Mouse (Mus musculus): ENCODE measurements around the gene 5730455P16Rik.

GRCm38 (mm10) chr11:80312565-80312964 is 65.3 kb downstream of the 5730455P16Rik start:
- TF ChIP-seq EP300 (IDR thresholded peaks at IDR 0.05; ENCODE audit: low read depth) (no peak), CTCF (IDR thresholded peaks at IDR 0.05; ENCODE audit: low read depth) (no peak)
